Mouse (Mus musculus) CH12.LX (cell line): ENCODE measurements at regions not wholly inside any gene's neighbourhood (a gene's known extent, or its start where the extent isn't known, plus 50 kb on each side); places are given as distances from the start of the nearest gene placed in this dataset.

ENCODE experiments used
- DNase-seq: peaks from one replicate; pipeline ENCODE4 v3.0.0-alpha.2; 2013; ENCODE audit errors: extremely low read depth
- H3K27ac ChIP-seq: 2 replicates; pipeline ENCODE4 v1.5.1; 2012; ENCODE audit warnings: low read depth, mild to moderate bottlenecking, control low read depth, moderate library complexity; ENCODE audit not compliant: insufficient read depth
- H3K27me3 ChIP-seq: replicated peaks from 2 replicates; pipeline ENCODE3; 2012; ENCODE audit warnings: inconsistent platforms
- H3K36me3 ChIP-seq, 2 experiments: replicated peaks in 1 of 2; 2 replicates each; pipeline versions ENCODE3 to v1.6.1; 2012; ENCODE audit warnings: inconsistent platforms in 1 of 2, low read length in 1 of 2, mild to moderate bottlenecking in 1 of 2, mixed read lengths in 1 of 2, moderate library complexity in 1 of 2; ENCODE audit not compliant: control insufficient read depth in 1 of 2, insufficient read depth in 1 of 2
- H3K4me1 ChIP-seq, 2 experiments: 2 replicates each; pipeline ENCODE4 v1.6.1; 2012; ENCODE audit warnings: inconsistent platforms in 1 of 2, moderate library complexity in 1 of 2; ENCODE audit not compliant: insufficient read depth in 2 of 2, control insufficient read depth in 1 of 2
- H3K4me2 ChIP-seq: 2 replicates; pipeline ENCODE4 v1.6.1; 2012; ENCODE audit warnings: low read depth, mild to moderate bottlenecking, control low read depth; ENCODE audit not compliant: poor library complexity, insufficient read depth, severe bottlenecking
- H3K4me3 ChIP-seq, 3 experiments: fragments of 150-350 bp in 1 of 3; sonication (generic) in 1 of 3; replicated peaks in 1 of 3; 2 replicates each; pipeline versions ENCODE3 to v1.5.1; 2011 to 2012; ENCODE audit warnings: low read depth in 2 of 3, low read length in 2 of 3, mild to moderate bottlenecking in 2 of 3, moderate library complexity in 2 of 3, control low read depth in 1 of 3, improper control_type of control experiment in 1 of 3, inconsistent platforms in 1 of 3, mixed read lengths in 1 of 3; ENCODE audit not compliant: poor library complexity in 1 of 3
- H3K79me2 ChIP-seq: replicated peaks from 2 replicates; pipeline ENCODE4 v1.6.1; 2012; ENCODE audit warnings: mild to moderate bottlenecking, moderate library complexity; ENCODE audit not compliant: control insufficient read depth, poor library complexity, insufficient read depth, severe bottlenecking; ENCODE audit errors: extremely low read depth
- H3K9ac ChIP-seq: 2 replicates; pipeline ENCODE4 v1.6.1; 2012; ENCODE audit warnings: low read depth, mild to moderate bottlenecking, control low read depth, moderate library complexity; ENCODE audit not compliant: insufficient read depth
- H3K9me3 ChIP-seq: replicated peaks from 2 replicates; pipeline ENCODE3; 2012; ENCODE audit warnings: low read length, inconsistent platforms, mixed read lengths
- BHLHE40 ChIP-seq: IDR thresholded peaks from 2 replicates; pipeline ENCODE4 v1.6.1; 2011; ENCODE audit warnings: mild to moderate bottlenecking, low read depth, low read length, improper control_type of control experiment
- CHD1 ChIP-seq: IDR thresholded peaks from 2 replicates; pipeline ENCODE4 v1.6.1; 2012; ENCODE audit warnings: low read depth, low read length, improper control_type of control experiment, inconsistent platforms
- CTCF ChIP-seq, 2 experiments: IDR thresholded peaks in 1 of 2; conservative IDR thresholded peaks in 1 of 2; 2 replicates each; pipeline ENCODE4 v1.5.1; 2011 to 2012; ENCODE audit warnings: low read depth in 2 of 2, low read length in 2 of 2, improper control_type of control experiment in 1 of 2, inconsistent platforms in 1 of 2, mild to moderate bottlenecking in 1 of 2, moderate library complexity in 1 of 2
- E2F4 ChIP-seq: IDR thresholded peaks from 2 replicates; pipeline ENCODE4 v1.6.1; 2011; ENCODE audit warnings: low read depth, low read length, improper control_type of control experiment; ENCODE audit not compliant: insufficient replicate concordance
- GABPA ChIP-seq: IDR thresholded peaks from 2 replicates; pipeline ENCODE4 v1.6.1; 2012; ENCODE audit warnings: low read depth, low read length, improper control_type of control experiment, inconsistent platforms; ENCODE audit not compliant: insufficient replicate concordance
- HCFC1 ChIP-seq: IDR thresholded peaks from 2 replicates; pipeline ENCODE4 v1.6.1; 2012; ENCODE audit warnings: low read depth, mild to moderate bottlenecking, inconsistent platforms, low read length, improper control_type of control experiment
- IRF4 ChIP-seq: IDR thresholded peaks from 2 replicates; pipeline ENCODE4 v1.6.1; 2014; ENCODE audit warnings: low read depth, mild to moderate bottlenecking, inconsistent platforms, low read length, improper control_type of control experiment
- JUND ChIP-seq: conservative IDR thresholded peaks from 2 replicates; pipeline ENCODE4 v1.6.1; 2011; ENCODE audit warnings: low read depth, low read length, improper control_type of control experiment
- KAT2A ChIP-seq: IDR thresholded peaks from 2 replicates; pipeline ENCODE4 v1.6.1; 2012; ENCODE audit warnings: low read length, improper control_type of control experiment, inconsistent platforms; ENCODE audit not compliant: insufficient replicate concordance
- MAFK ChIP-seq: IDR thresholded peaks from 2 replicates; pipeline ENCODE4 v1.6.1; 2011; ENCODE audit warnings: low read length, improper control_type of control experiment; ENCODE audit not compliant: insufficient replicate concordance
- MAX ChIP-seq: IDR thresholded peaks from 2 replicates; pipeline ENCODE4 v1.6.1; 2011; ENCODE audit warnings: low read length, improper control_type of control experiment
- MAZ ChIP-seq: IDR thresholded peaks from 2 replicates; pipeline ENCODE4 v1.6.1; 2012; ENCODE audit warnings: low read depth, mild to moderate bottlenecking, inconsistent platforms, low read length, improper control_type of control experiment, moderate library complexity
- MEF2A ChIP-seq: IDR thresholded peaks from 2 replicates; pipeline ENCODE4 v1.6.1; 2014; ENCODE audit warnings: low read depth, mild to moderate bottlenecking, inconsistent platforms, low read length, improper control_type of control experiment, borderline replicate concordance
- MYC ChIP-seq: IDR thresholded peaks from 2 replicates; pipeline ENCODE4 v1.6.1; 2011; ENCODE audit warnings: low read depth, mild to moderate bottlenecking, improper control_type of control experiment, low read length
- NELFE ChIP-seq: IDR thresholded peaks from 2 replicates; pipeline ENCODE4 v1.6.1; 2011; ENCODE audit warnings: low read depth, low read length, improper control_type of control experiment
- PAX5 ChIP-seq: IDR thresholded peaks from 2 replicates; pipeline ENCODE4 v1.6.1; 2012; ENCODE audit warnings: low read length, inconsistent platforms, mixed read lengths
- RAD21 ChIP-seq: IDR thresholded peaks from 2 replicates; pipeline ENCODE4 v1.6.1; 2011; ENCODE audit warnings: low read depth, mild to moderate bottlenecking, low read length, improper control_type of control experiment, moderate library complexity
- SIN3A ChIP-seq: IDR thresholded peaks from 2 replicates; pipeline ENCODE4 v1.6.1; 2012; ENCODE audit warnings: low read length, improper control_type of control experiment, inconsistent platforms
- SMC3 ChIP-seq: IDR thresholded peaks from 2 replicates; pipeline ENCODE4 v1.6.1; 2011; ENCODE audit warnings: low read depth, low read length, improper control_type of control experiment
- TBP ChIP-seq: conservative IDR thresholded peaks from 2 replicates; pipeline ENCODE4 v1.6.1; 2011; ENCODE audit warnings: low read depth, low read length, improper control_type of control experiment
- UBTF ChIP-seq: IDR thresholded peaks from 2 replicates; pipeline ENCODE4 v1.6.1; 2012; ENCODE audit warnings: low read depth, mild to moderate bottlenecking, inconsistent platforms, low read length, improper control_type of control experiment, moderate library complexity
- ZC3H11A ChIP-seq: IDR thresholded peaks from 2 replicates; pipeline ENCODE4 v1.6.1; 2012; ENCODE audit warnings: low read depth, mild to moderate bottlenecking, inconsistent platforms, low read length, improper control_type of control experiment
- ZKSCAN1 ChIP-seq: IDR thresholded peaks from 2 replicates; pipeline ENCODE4 v1.6.1; 2012; ENCODE audit warnings: low read depth, inconsistent platforms, low read length, improper control_type of control experiment, borderline replicate concordance
- ZNF384 ChIP-seq: IDR thresholded peaks from 2 replicates; pipeline ENCODE4 v1.6.1; 2012; ENCODE audit warnings: low read depth, low read length, improper control_type of control experiment, inconsistent platforms
- dilution Hi-C: fragments of 300-500 bp; cut with MboI; formaldehyde crosslinking; loops from 2 replicates; pipeline ENCODE4 v1.14.3; 2020; ENCODE audit warnings: low sequenced_read_pairs; ENCODE audit not compliant: extremely low pct_unique_long_range_greater_than_20kb, extremely low pct_ligation_motif_present
- in situ Hi-C: fragments of 300-500 bp; cut with MboI; formaldehyde crosslinking; loops from 3 replicates; pipeline ENCODE4 v1.14.3; 2019; ENCODE audit warnings: low sequenced_read_pairs, low pct_ligation_motif_present, low pct_unique_long_range_greater_than_20kb, mixed read lengths

- no peak overlapping the region for H3K27ac ChIP-seq
- in situ Hi-C loops, result no loop called here
- H3K9ac ChIP-seq, result no peak overlapping the region
- TF ChIP-seq MEF2A (no peak), SIN3A (no peak), JUND (no peak), RAD21 (no peak), ZC3H11A (no peak), BHLHE40 (no peak), UBTF (no peak), GABPA (no peak), PAX5 (no peak), NELFE (no peak), E2F4 (no peak), HCFC1 (no peak)
- H3K36me3 ChIP-seq, result no peaks in the 10 kb centered on the region
- H3K4me1 ChIP-seq, result no peaks in the 10 kb centered on the region
- no peaks in the 10 kb centered on the region for H3K27me3 ChIP-seq
- H3K4me2 ChIP-seq, result no peak overlapping the region; the same call in 1 of the 2 replicates
- no peak for DNase-seq
- no peaks in the 10 kb centered on the region for H3K9me3 ChIP-seq
- H3K79me2 ChIP-seq, result no peaks in the 10 kb centered on the region
- H3K4me3 ChIP-seq, result no peak overlapping the region
- dilution Hi-C loops, result no loop called here
Observed at GRCm38 (mm10) chr17:51358362-51358739, 179.2 kb upstream of the Tbc1d5 start.

GRCm38 (mm10) chr17:51357690-51358361, 178.7 kb upstream of the Tbc1d5 start:
- Histone ChIP-seq H3K9me3 (no peaks in the 10 kb centered on the region), H3K27me3 (no peaks in the 10 kb centered on the region), H3K27ac (no peak overlapping the region), H3K79me2 (no peaks in the 10 kb centered on the region), H3K4me1 (no peaks in the 10 kb centered on the region), H3K4me3 (no peak overlapping the region), H3K36me3 (no peaks in the 10 kb centered on the region), H3K9ac (no peak overlapping the region), H3K4me2 (no peak overlapping the region)
- no peak for DNase-seq
- dilution Hi-C loops, result no loop called here
- in situ Hi-C loops, result no loop called here
- TF ChIP-seq TBP (no peak), SIN3A (no peak), IRF4 (no peak), ZKSCAN1 (no peak), MAZ (no peak), HCFC1 (no peak), ZNF384 (no peak), CHD1 (no peak), CTCF (conservative IDR thresholded peaks at IDR 0.05 in 1 of 2, IDR thresholded peaks at IDR 0.05 in 1 of 2; ENCODE audit: low read depth in 2 of 2, low read length in 2 of 2) (no peak), MAFK (no peak), SMC3 (no peak), MYC (no peak), MAX (no peak), KAT2A (no peak)
